Mouse (Mus musculus): ENCODE measurements around the gene Sirt5. TPM values are rescaled to one million over a fixed set of nuclear protein-coding genes. Genes with fewer than 3 reads are reported as not detected.

Gene Sirt5
- polyA plus RNA-seq, 1 experiment from 2014 or later, result 21.0 TPM

Other genes starting within 250 kb of the Sirt5 start
- 66.6 and 68.3 TPM in 2 replicates for gene Tbc1d7, start 194.0 kb upstream of the Sirt5 start, polyA plus RNA-seq (2016; fragmentation: Nextera tagmentation; extraction: Ambion mirVana)
- 0.10 and 0.37 TPM in 2 replicates for gene Gfod1, start 61.3 kb upstream of the Sirt5 start, polyA plus RNA-seq (2016; fragmentation: Nextera tagmentation; extraction: Ambion mirVana)
- 162 and 173 TPM in 2 replicates for gene Nol7, start 32.9 kb downstream of the Sirt5 start, polyA plus RNA-seq (2016; fragmentation: Nextera tagmentation; extraction: Ambion mirVana)
- 7.7 and 9.3 TPM in 2 replicates for gene Ranbp9, start 115.8 kb downstream of the Sirt5 start, polyA plus RNA-seq (2016; fragmentation: Nextera tagmentation; extraction: Ambion mirVana)
- gene Mcur1, start 194.7 kb downstream of the Sirt5 start, polyA plus RNA-seq (2016; fragmentation: Nextera tagmentation; extraction: Ambion mirVana), result 8.1 and 10.4 TPM in 2 replicates